Mouse (Mus musculus) layer of hippocampus, adult 18-20 months (tissue): Measurements from ENCODE around the gene Vmn2r36. TPM values are rescaled to one million over a fixed set of nuclear protein-coding genes. Genes with fewer than 3 reads are reported as not detected.
"Not testable (repeated sequence)": the region's sequence is repeated elsewhere in the genome, so short reads cannot be mapped to it uniquely, and the experiment has no call there.

ENCODE experiments used
- DNase-seq, 2 experiments: peaks; one replicate each; pipeline ENCODE4 v3.0.0; 2022; ENCODE audit warnings: low spot score in 2 of 2
- long read RNA-seq: library from polyadenylated mRNA; stranded (forward); transcript quantifications from one replicate; pipeline ENCODE4 v2.0.0, GENCODE M21; 2021
- total RNA-seq, 2 experiments: library from RNA; stranded (reverse); gene quantifications; 2 replicates each; pipeline ENCODE4 v1.2.3; 2021

Vmn2r36 gene
- total RNA-seq, result not detected
- long read RNA-seq, result 0 reads

GRCm38 (mm10) chr7:7902395-7902794 lies at the start of gene Vmn2r36:
Gene Vmn2r36, minus strand, starts transcription at chr7:7902495.
- not testable (repeated sequence) for DNase-seq

Other genes starting within 250 kb of the Vmn2r36 start
- not detected for gene Vmn2r34, start 213.0 kb downstream of the Vmn2r36 start, total RNA-seq
- gene Vmn2r35, start 82.6 kb downstream of the Vmn2r36 start, total RNA-seq, result not detected